Mouse (Mus musculus) MEL (cell line): ENCODE results near the gene Evc. TPM values are rescaled to one million over a fixed set of nuclear protein-coding genes. Genes with fewer than 3 reads are reported as not detected.

ENCODE experiments used
- polyA plus RNA-seq, 2 experiments: library from polyadenylated mRNA; stranded (reverse) in 1 of 2; unstranded in 1 of 2; fragments of >175 nt in 1 of 2; fragments of >200 nt in 1 of 2; gene quantifications; 2 replicates each; pipeline versions ENCODE4 v1.2.1 to v1.2.4; 2012; ENCODE audit warnings: low replicate concordance in 2 of 2, low read depth in 1 of 2; ENCODE audit not compliant: insufficient read length in 2 of 2, insufficient read depth in 1 of 2, missing spikeins in 1 of 2
- total RNA-seq: library from RNA; depleted of rRNA; stranded (reverse); fragments of 300-350 nt; gene quantifications from 2 replicates; pipeline ENCODE4 v1.2.3, GENCODE M21; 2012; rRNA removed

The Evc gene
- total and polyA plus RNA-seq, 3 experiments = not detected

Other genes starting within 250 kb of the Evc start
- gene Crmp1, start 95.0 kb downstream of the Evc start, total RNA-seq = not detected in 2 replicates
- not detected for gene Crmp1, start 95.0 kb downstream of the Evc start, polyA plus RNA-seq
- gene Evc2, start 1.6 kb upstream of the Evc start, total RNA-seq = not detected in 2 replicates
- not detected for gene Evc2, start 1.6 kb upstream of the Evc start, polyA plus RNA-seq